Mouse (Mus musculus) hindbrain, postnatal 0 days (tissue): ENCODE results near the gene Cphx2. TPM values are rescaled to one million over a fixed set of nuclear protein-coding genes. Genes with fewer than 3 reads are reported as not detected.
"Not testable (repeated sequence)": the region's sequence is repeated elsewhere in the genome, so short reads cannot be mapped to it uniquely, and the experiment has no call there.

ENCODE experiments used
- ATAC-seq: fragments of 200-750 bp; cut with Nextera tagmentation; 2 replicates; pipeline ENCODE4 v1.8.0; 2017; ENCODE audit warnings: mild to moderate bottlenecking, moderate TSS enrichment, moderate library complexity
- DNase-seq: peaks from one replicate; pipeline ENCODE4 v3.0.0-alpha.2; 2015; ENCODE audit warnings: low spot score
- H3K27ac ChIP-seq: fragments of 300-500 bp; sonication (generic); 2 replicates; pipeline ENCODE4 v1.5.1; 2014; ENCODE audit warnings: mild to moderate bottlenecking
- H3K27me3 ChIP-seq: fragments of 300-500 bp; sonication (generic); 2 replicates; pipeline ENCODE4 v1.6.1; 2014; ENCODE audit warnings: low read length, mixed read lengths; ENCODE audit not compliant: insufficient read depth
- H3K36me3 ChIP-seq: fragments of 300-500 bp; sonication (generic); 2 replicates; pipeline ENCODE4 v1.6.1; 2014; ENCODE audit warnings: low read length, mixed read lengths; ENCODE audit not compliant: insufficient read depth
- H3K4me1 ChIP-seq: fragments of 300-500 bp; sonication (generic); 2 replicates; pipeline ENCODE4 v1.6.1; 2014; ENCODE audit warnings: antibody characterized with exemption, low read length, mixed read lengths; ENCODE audit not compliant: insufficient read depth
- H3K4me2 ChIP-seq: fragments of 300-500 bp; sonication (generic); 2 replicates; pipeline ENCODE4 v1.6.1; 2014; ENCODE audit warnings: low read depth, mild to moderate bottlenecking, low read length, moderate library complexity, mixed read lengths
- H3K4me3 ChIP-seq: fragments of 300-500 bp; sonication (generic); 2 replicates; pipeline ENCODE4 v1.5.1; 2014; ENCODE audit warnings: low read length
- H3K9ac ChIP-seq: fragments of 300-500 bp; sonication (generic); replicated peaks from 2 replicates; pipeline ENCODE4 v1.6.1; 2014; ENCODE audit warnings: mild to moderate bottlenecking, low read length, moderate library complexity, mixed read lengths
- H3K9me3 ChIP-seq: fragments of 300-500 bp; sonication (generic); 2 replicates; pipeline ENCODE4 v1.6.1; 2016; ENCODE audit warnings: low read length, mixed read lengths
- WGBS: fragments of 180-500 bp; shearing (Covaris S2); extraction: QIAGEN DNeasy Blood & Tissue Kit; methylation state at CpG from one replicate; pipeline ENCODE4 v1.1.7; 2014; 5-methylcytosine and 5-hydroxymethylcytosine counted together
- polyA plus RNA-seq: library from polyadenylated mRNA; unstranded; fragments of >200 nt; fragmentation: Nextera tagmentation; extraction: Ambion mirVana; gene quantifications from 2 replicates; pipeline ENCODE4 v1.2.1, GENCODE M21; 2015
- total RNA-seq: library from RNA; depleted of rRNA; stranded (reverse); fragments of >200 nt; gene quantifications from 2 replicates; pipeline ENCODE4 v1.2.3, GENCODE M21; 2014; rRNA removed

The Cphx2 gene
- total RNA-seq, result 1.3 TPM in 1 of 2 replicates, not detected in the other
- not detected in 2 replicates for polyA plus RNA-seq

GRCm38 (mm10) chr14:26081216-26081615 lies at the start of gene Cphx2:
TSS of gene Cphx2 (plus strand) at chr14:26081516.
- not testable (repeated sequence) for H3K4me3 ChIP-seq, H3K4me1 ChIP-seq, H3K9ac ChIP-seq, DNase-seq, H3K9me3 ChIP-seq, H3K36me3 ChIP-seq, H3K4me2 ChIP-seq, H3K27me3 ChIP-seq, ATAC-seq, H3K27ac ChIP-seq
- no CpG with 5 or more reads among the region's 6 CpGs for WGBS

GRCm38 (mm10) chr14:26034364-26034763 lies 47.0 kb upstream of the Cphx2 start:
- H3K4me1 ChIP-seq, DNase-seq, H3K36me3 ChIP-seq, ATAC-seq, H3K4me2 ChIP-seq, H3K4me3 ChIP-seq, H3K27ac ChIP-seq, H3K9me3 ChIP-seq, H3K9ac ChIP-seq, H3K27me3 ChIP-seq: not testable (repeated sequence)
- WGBS, result no CpG with 5 or more reads among the region's 3 CpGs

- not testable (repeated sequence) for H3K27ac ChIP-seq, H3K27me3 ChIP-seq, H3K36me3 ChIP-seq, H3K4me2 ChIP-seq, H3K4me1 ChIP-seq, ATAC-seq, H3K4me3 ChIP-seq, H3K9me3 ChIP-seq, DNase-seq, H3K9ac ChIP-seq
- WGBS, result no CpG with 5 or more reads among the region's 6 CpGs
Measured at GRCm38 (mm10) chr14:26035439-26035838, 45.9 kb upstream of the Cphx2 start.

- no CpG with 5 or more reads among the region's 26 CpGs for WGBS
- not testable (repeated sequence) for H3K27me3 ChIP-seq, H3K27ac ChIP-seq, H3K9me3 ChIP-seq, DNase-seq, H3K4me1 ChIP-seq, H3K4me3 ChIP-seq, ATAC-seq, H3K4me2 ChIP-seq, H3K9ac ChIP-seq, H3K36me3 ChIP-seq
Measured at GRCm38 (mm10) chr14:26042611-26043010, 38.7 kb upstream of the Cphx2 start, which contains the start of gene Gm9780. TSS of gene Gm9780 (minus strand) at chr14:26042711.

DNA sequence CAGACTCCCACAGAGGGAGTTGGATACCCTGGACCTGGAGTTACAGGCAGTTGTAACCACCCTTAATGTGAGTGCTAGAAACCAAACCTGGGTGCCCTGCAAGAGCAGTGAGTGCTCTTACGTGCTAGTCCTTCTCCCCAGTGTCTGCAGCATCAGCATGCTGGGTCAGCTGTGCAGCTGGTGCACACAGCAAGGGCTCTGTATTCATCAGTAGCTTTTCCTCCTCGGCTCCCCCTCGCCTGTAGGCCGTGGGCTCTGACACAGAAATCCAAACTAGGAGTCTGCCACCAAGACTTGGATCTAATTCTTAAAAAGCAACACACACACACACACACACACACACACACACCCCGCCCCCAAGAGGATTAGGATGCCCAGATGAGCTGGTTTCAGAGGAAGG lies 36.3 kb upstream of the Cphx2 start:
- not testable (repeated sequence) for H3K36me3 ChIP-seq, H3K4me1 ChIP-seq, ATAC-seq, H3K27ac ChIP-seq, DNase-seq, H3K4me2 ChIP-seq, H3K4me3 ChIP-seq, H3K9ac ChIP-seq, H3K9me3 ChIP-seq, H3K27me3 ChIP-seq
- WGBS, result no CpG with 5 or more reads among the region's 5 CpGs

- not testable (repeated sequence) for H3K9me3 ChIP-seq, H3K36me3 ChIP-seq, H3K4me1 ChIP-seq, H3K9ac ChIP-seq, H3K27me3 ChIP-seq, H3K27ac ChIP-seq, DNase-seq, H3K4me3 ChIP-seq, ATAC-seq, H3K4me2 ChIP-seq
- WGBS, result no CpG with 5 or more reads among the region's 8 CpGs
Measured at GRCm38 (mm10) chr14:26047026-26047425, 34.3 kb upstream of the Cphx2 start.

- not testable (repeated sequence) for H3K4me3 ChIP-seq, H3K36me3 ChIP-seq, DNase-seq, H3K4me1 ChIP-seq, H3K9me3 ChIP-seq, H3K4me2 ChIP-seq, H3K27me3 ChIP-seq, H3K9ac ChIP-seq, H3K27ac ChIP-seq
- no CpG with 5 or more reads among the region's 9 CpGs for WGBS
- ATAC-seq, result peak; percentile 74; the same call in 1 of the 2 replicates
Measured at GRCm38 (mm10) chr14:26048767-26049166, 32.5 kb upstream of the Cphx2 start.

GRCm38 (mm10) chr14:26058184-26058583 lies 23.1 kb upstream of the Cphx2 start:
- no CpG with 5 or more reads among the region's 3 CpGs for WGBS
- not testable (repeated sequence) for H3K4me2 ChIP-seq, H3K4me3 ChIP-seq, DNase-seq, ATAC-seq, H3K9ac ChIP-seq, H3K27me3 ChIP-seq, H3K27ac ChIP-seq, H3K4me1 ChIP-seq, H3K9me3 ChIP-seq, H3K36me3 ChIP-seq

GRCm38 (mm10) chr14:26059362-26059761 lies 22.0 kb upstream of the Cphx2 start:
- H3K9ac ChIP-seq, H3K27ac ChIP-seq, H3K27me3 ChIP-seq, H3K9me3 ChIP-seq, H3K4me2 ChIP-seq, DNase-seq, H3K4me3 ChIP-seq, H3K36me3 ChIP-seq, H3K4me1 ChIP-seq, ATAC-seq: not testable (repeated sequence)
- WGBS, result no CpG with 5 or more reads among the region's 6 CpGs

DNA sequence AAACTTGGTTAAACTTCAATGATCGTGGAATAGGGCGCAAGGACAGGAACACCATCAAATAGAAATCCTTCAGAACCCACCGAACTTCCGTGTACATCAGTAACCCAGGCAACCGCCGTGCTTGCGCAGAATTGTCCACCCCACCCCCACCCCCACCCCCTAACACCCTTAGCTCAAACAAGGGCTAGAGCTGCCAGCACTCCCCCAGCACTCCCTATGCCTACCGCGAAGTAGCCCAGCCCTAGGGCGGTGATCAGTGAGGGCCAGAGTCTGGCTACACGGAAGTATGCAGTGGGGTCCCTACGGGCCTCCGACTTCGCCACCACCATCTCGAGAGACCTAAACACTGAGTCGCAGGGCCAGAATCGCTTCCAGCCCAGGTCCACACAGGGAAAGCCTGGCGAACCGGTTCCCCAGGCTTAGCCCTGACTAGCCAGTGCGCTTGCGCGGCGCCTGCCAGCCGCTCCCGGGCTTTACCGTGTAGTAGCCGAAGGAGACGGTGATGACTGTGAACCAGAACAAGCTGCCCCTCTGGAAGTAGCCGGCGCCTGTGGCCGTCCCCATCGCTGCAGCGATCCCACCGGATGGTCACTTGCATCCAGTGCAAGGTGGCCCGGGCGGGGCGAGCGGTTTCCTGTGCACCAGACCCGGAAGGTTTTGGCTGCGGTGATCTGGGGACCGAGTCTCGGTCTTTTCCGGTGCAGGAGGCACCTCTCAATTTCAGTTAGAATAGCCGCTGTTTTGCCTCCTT lies 14.6 kb upstream of the Cphx2 start:
- no CpG with 5 or more reads among the region's 44 CpGs for WGBS
- DNase-seq, result not testable (repeated sequence)
- peak; percentile 92 for ATAC-seq

More for the DNA sequence above, 14.6 kb upstream of the Cphx2 start:
- not testable (repeated sequence) for H3K36me3 ChIP-seq, H3K4me2 ChIP-seq, H3K9ac ChIP-seq, H3K27me3 ChIP-seq, H3K9me3 ChIP-seq, H3K27ac ChIP-seq, H3K4me3 ChIP-seq, H3K4me1 ChIP-seq
